Mouse (Mus musculus): ENCODE measurements around the gene Slfn9.

DNA sequence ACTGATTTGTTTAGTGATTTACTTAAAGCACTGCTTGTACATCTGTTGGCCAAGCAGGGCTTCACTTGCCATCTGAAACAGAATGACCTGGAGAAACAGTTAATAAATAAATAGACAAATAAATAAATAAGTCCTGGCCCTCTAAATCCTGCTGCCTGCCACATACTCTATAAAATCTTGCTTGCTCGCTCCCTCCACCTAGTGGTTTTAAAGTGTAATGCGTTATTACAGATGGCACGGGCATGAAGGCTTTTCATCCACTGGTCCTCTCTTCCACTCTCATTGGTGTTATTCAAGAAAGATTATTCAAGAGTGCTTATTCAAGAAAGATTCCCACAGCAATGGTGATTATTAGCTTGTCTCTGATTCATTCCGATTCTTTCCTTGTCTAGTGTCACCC is 32.0 kb downstream of the Slfn9 start:
- TF ChIP-seq POLR2A (IDR thresholded peaks at IDR 0.05; ENCODE audit: insufficient read length, low read depth), result no peak
- no peak for TF ChIP-seq CEBPB (IDR thresholded peaks at IDR 0.05; ENCODE audit: insufficient read depth, poor library complexity, severe bottlenecking)
- no peak for TF ChIP-seq TCF12 (IDR thresholded peaks at IDR 0.05; ENCODE audit: insufficient read depth, poor library complexity, severe bottlenecking)
- TF ChIP-seq POLR2AphosphoS2 (IDR thresholded peaks at IDR 0.05; ENCODE audit: insufficient read length, low read depth), result no peak
- no peak for TF ChIP-seq MAX (IDR thresholded peaks at IDR 0.05; ENCODE audit: low read depth)
- no peak for TF ChIP-seq E2F4 (IDR thresholded peaks at IDR 0.05; ENCODE audit: insufficient read depth)
- TF ChIP-seq MYOD1 (IDR thresholded peaks at IDR 0.05; ENCODE audit: control insufficient read depth in 1 of 3, insufficient read length in 2 of 3, low read depth in 2 of 3), result no peak
- TF ChIP-seq USF1 (IDR thresholded peaks at IDR 0.05; ENCODE audit: low read depth), result no peak
- no peak for TF ChIP-seq TCF3 (IDR thresholded peaks at IDR 0.05; ENCODE audit: insufficient read length, low read depth)
- no peak for TF ChIP-seq REST (IDR thresholded peaks at IDR 0.05; ENCODE audit: insufficient read depth, insufficient read length)
- TF ChIP-seq SRF (IDR thresholded peaks at IDR 0.05; ENCODE audit: control insufficient read depth, insufficient read length, low read depth), result no peak
